Mouse (Mus musculus): ENCODE results near the gene Dip2b. TPM values are rescaled to one million over a fixed set of nuclear protein-coding genes. Genes with fewer than 3 reads are reported as not detected.

The Dip2b gene
- total and polyA plus RNA-seq, 3 experiments: 13.9 to 68.9 (median 15.4) TPM

DNA sequence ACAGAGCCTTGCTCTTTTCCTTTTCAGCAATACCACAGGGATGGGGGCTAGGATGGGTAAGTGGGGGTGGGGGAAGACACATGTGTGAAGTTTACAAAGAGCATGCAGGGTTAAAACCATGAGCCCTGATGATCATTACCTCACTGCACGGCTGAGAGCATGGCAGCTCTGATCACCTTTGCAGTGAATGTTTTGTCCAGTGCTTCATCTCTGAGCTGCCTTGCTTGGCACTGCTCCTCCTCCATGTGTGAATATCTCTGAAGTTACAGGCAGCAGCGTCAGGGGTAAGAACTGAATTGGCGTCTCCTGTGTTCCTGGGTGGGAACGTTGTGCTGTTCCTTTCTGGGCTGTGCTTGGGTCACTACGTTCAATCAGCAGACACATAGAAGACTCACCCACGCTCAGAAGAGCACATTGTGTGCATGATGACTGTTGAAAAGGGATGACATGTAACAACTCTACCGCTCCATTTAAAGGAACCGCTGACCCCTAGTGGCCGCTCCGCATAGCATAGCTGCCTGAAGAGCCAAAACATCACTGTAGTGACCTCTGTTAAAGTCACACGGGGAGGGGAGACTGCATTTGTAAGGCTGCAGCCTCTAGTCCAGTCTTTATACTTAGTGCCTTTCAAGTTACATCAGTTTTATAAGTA, 88.1 kb downstream of the Dip2b start (continued):
- TF ChIP-seq BHLHE40 (IDR thresholded peaks at IDR 0.05; ENCODE audit: borderline replicate concordance, low read depth, low read length) (no peak), TBP (IDR thresholded peaks at IDR 0.05; ENCODE audit: low read depth, low read length) (no peak), POLR2A (IDR thresholded peaks at IDR 0.05; ENCODE audit: control insufficient read depth in 1 of 2, insufficient read depth in 1 of 2, low read depth in 1 of 2, low read length in 2 of 2, poor library complexity in 1 of 2) (no peak), ELF1 (IDR thresholded peaks at IDR 0.05; ENCODE audit: low read depth, low read length) (no peak)

- Histone ChIP-seq H3K36me3 (ENCODE audit: control insufficient read depth in 1 of 2, insufficient read depth in 2 of 2, low read length in 2 of 2) (peaks cover 0 to 17% of the 10 kb centered on the region in 2 experiments; a peak in 2 of 4 replicates), H3K4me1 (ENCODE audit: control insufficient read depth in 1 of 2, insufficient read depth in 2 of 2, low read length in 2 of 2) (peaks cover 15 to 16% of the 10 kb centered on the region in 2 experiments), H3K27me3 (ENCODE audit: control insufficient read depth in 1 of 2, insufficient read depth in 2 of 2, low read length in 2 of 2) (no peaks in the 10 kb centered on the region), H3K9ac (ENCODE audit: control insufficient read depth, low read depth, low read length, poor library complexity, severe bottlenecking) (no peak overlapping the region), H3K9me3 (replicated peaks; ENCODE audit: insufficient read depth, low read length) (no peaks in the 10 kb centered on the region), H3K79me2 (ENCODE audit: control insufficient read depth, insufficient read depth, low read length, poor library complexity) (no peaks in the 10 kb centered on the region), H3K4me3 (ENCODE audit: control insufficient read depth in 1 of 2, insufficient read depth in 1 of 2, low read depth in 2 of 2, low read length in 2 of 2) (no peak overlapping the region), H3K27ac (ENCODE audit: control insufficient read depth, low read depth, low read length) (no peak overlapping the region)
- TF ChIP-seq POLR2AphosphoS5 (IDR thresholded peaks at IDR 0.05; ENCODE audit: borderline replicate concordance, low read depth, low read length): no peak
- TF ChIP-seq MEF2A (IDR thresholded peaks at IDR 0.05; ENCODE audit: extremely low read depth, insufficient replicate concordance, low read depth, low read length, poor library complexity, severe bottlenecking): peak; percentile 86; the same call in 1 of the 2 replicates
- peak; percentile 37 to 47; a peak in 2 of 4 replicates for TF ChIP-seq EP300 (IDR thresholded peaks at IDR 0.05; ENCODE audit: low read depth in 1 of 2, low read length in 2 of 2)
- TF ChIP-seq MYB (IDR thresholded peaks at IDR 0.05; ENCODE audit: low read depth, low read length): no peak
- TF ChIP-seq CTCF (IDR thresholded peaks at IDR 0.05 in 2 of 3, conservative IDR thresholded peaks at IDR 0.05 in 1 of 3; ENCODE audit: control insufficient read depth in 1 of 3, insufficient read depth in 1 of 3, low read depth in 2 of 3, low read length in 3 of 3, poor library complexity in 1 of 3, severe bottlenecking in 1 of 3): no peak
- peak; percentile 71 for TF ChIP-seq ETS1 (IDR thresholded peaks at IDR 0.05; ENCODE audit: low read depth, low read length)
- TF ChIP-seq BHLHE40 (IDR thresholded peaks at IDR 0.05; ENCODE audit: borderline replicate concordance, low read depth, low read length): 0 out of 2 replicates have a peak, but pooled peaks have one; percentile 6
- no peak for TF ChIP-seq E2F4 (IDR thresholded peaks at IDR 0.05; ENCODE audit: borderline replicate concordance, low read depth, low read length)
- 0 out of 2 replicates have a peak, but pooled peaks have one; percentile 32 for TF ChIP-seq ZNF384 (IDR thresholded peaks at IDR 0.05; ENCODE audit: low read depth, low read length)
- peak; percentile 55 for DNase-seq (ENCODE audit: low read depth, low spot score)
These were observed 90.8 kb downstream of the Dip2b start for GRCm38 (mm10) chr15:100129151-100129790.

DNA sequence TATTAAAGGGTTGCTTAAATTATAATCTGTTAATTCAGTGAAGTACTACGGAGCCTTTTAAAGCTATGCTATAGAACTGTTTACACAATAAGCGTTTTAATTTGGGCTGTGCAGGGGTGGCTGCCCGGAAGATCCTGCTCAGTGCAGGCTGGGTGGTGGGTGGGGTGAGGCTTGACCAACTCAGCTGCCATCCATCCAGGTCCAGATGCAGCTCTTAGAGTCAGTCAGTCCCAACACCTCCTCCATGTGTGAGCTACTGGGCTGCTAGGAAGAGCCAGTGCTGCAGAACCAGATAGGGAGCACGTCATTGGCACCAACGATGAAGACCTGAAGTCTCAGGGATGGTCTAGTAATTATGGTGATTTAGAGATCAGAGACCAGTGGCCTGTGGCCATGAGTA, 101.2 kb downstream of the Dip2b start:
- no peak for DNase-seq (ENCODE audit: low read depth, low spot score)
- Histone ChIP-seq H3K4me1 (ENCODE audit: control insufficient read depth in 1 of 2, insufficient read depth in 2 of 2, low read length in 2 of 2) (no peaks in the 10 kb centered on the region), H3K9ac (ENCODE audit: control insufficient read depth, low read depth, low read length, poor library complexity, severe bottlenecking) (no peak overlapping the region), H3K4me3 (ENCODE audit: control insufficient read depth in 1 of 2, insufficient read depth in 1 of 2, low read depth in 2 of 2, low read length in 2 of 2) (no peak overlapping the region), H3K27me3 (ENCODE audit: control insufficient read depth in 1 of 2, insufficient read depth in 2 of 2, low read length in 2 of 2) (no peaks in the 10 kb centered on the region), H3K27ac (ENCODE audit: control insufficient read depth, low read depth, low read length) (no peak overlapping the region), H3K9me3 (replicated peaks; ENCODE audit: insufficient read depth, low read length) (no peaks in the 10 kb centered on the region), H3K79me2 (ENCODE audit: control insufficient read depth, insufficient read depth, low read length, poor library complexity) (no peaks in the 10 kb centered on the region), H3K36me3 (ENCODE audit: control insufficient read depth in 1 of 2, insufficient read depth in 2 of 2, low read length in 2 of 2) (peaks cover 0 to 1% of the 10 kb centered on the region in 2 experiments; a peak in 2 of 4 replicates)
- TF ChIP-seq CHD1 (IDR thresholded peaks at IDR 0.05; ENCODE audit: low read depth, low read length): no peak
- no peak for TF ChIP-seq USF1 (IDR thresholded peaks at IDR 0.05; ENCODE audit: low read depth, low read length)
- no peak for TF ChIP-seq ZKSCAN1 (IDR thresholded peaks at IDR 0.05; ENCODE audit: low read depth, low read length)
- TF ChIP-seq HCFC1 (IDR thresholded peaks at IDR 0.05; ENCODE audit: low read depth, low read length): no peak
- no peak for TF ChIP-seq MAFK (IDR thresholded peaks at IDR 0.05; ENCODE audit: borderline replicate concordance, low read depth, low read length)
- no peak for TF ChIP-seq RAD21 (IDR thresholded peaks at IDR 0.05; ENCODE audit: low read depth, low read length)
- TF ChIP-seq NRF1 (IDR thresholded peaks at IDR 0.05; ENCODE audit: insufficient read depth, low read depth, low read length, poor library complexity, severe bottlenecking): no peak
- TF ChIP-seq ZMIZ1 (IDR thresholded peaks at IDR 0.05; ENCODE audit: low read depth, low read length): no peak
- TF ChIP-seq E2F4 (IDR thresholded peaks at IDR 0.05; ENCODE audit: borderline replicate concordance, low read depth, low read length): no peak
- no peak for TF ChIP-seq BHLHE40 (IDR thresholded peaks at IDR 0.05; ENCODE audit: borderline replicate concordance, low read depth, low read length)
- TF ChIP-seq UBTF (IDR thresholded peaks at IDR 0.05; ENCODE audit: borderline replicate concordance, insufficient read depth, low read depth, low read length): no peak
- no peak for TF ChIP-seq SMC3 (IDR thresholded peaks at IDR 0.05; ENCODE audit: low read depth, low read length)
- no peak for TF ChIP-seq TCF12 (IDR thresholded peaks at IDR 0.05; ENCODE audit: low read depth, low read length)
- TF ChIP-seq KAT2A (conservative IDR thresholded peaks at IDR 0.05; ENCODE audit: low read depth, low read length): no peak
- no peak for TF ChIP-seq MEF2A (IDR thresholded peaks at IDR 0.05; ENCODE audit: extremely low read depth, insufficient replicate concordance, low read depth, low read length, poor library complexity, severe bottlenecking)
- TF ChIP-seq CTCF (IDR thresholded peaks at IDR 0.05 in 2 of 3, conservative IDR thresholded peaks at IDR 0.05 in 1 of 3; ENCODE audit: control insufficient read depth in 1 of 3, insufficient read depth in 1 of 3, low read depth in 2 of 3, low read length in 3 of 3, poor library complexity in 1 of 3, severe bottlenecking in 1 of 3): no peak
- TF ChIP-seq EP300 (IDR thresholded peaks at IDR 0.05; ENCODE audit: low read depth in 1 of 2, low read length in 2 of 2): no peak
